Comparison of ENCODE assay signal across 9 mouse cellular contexts in the genomic region with DNA sequence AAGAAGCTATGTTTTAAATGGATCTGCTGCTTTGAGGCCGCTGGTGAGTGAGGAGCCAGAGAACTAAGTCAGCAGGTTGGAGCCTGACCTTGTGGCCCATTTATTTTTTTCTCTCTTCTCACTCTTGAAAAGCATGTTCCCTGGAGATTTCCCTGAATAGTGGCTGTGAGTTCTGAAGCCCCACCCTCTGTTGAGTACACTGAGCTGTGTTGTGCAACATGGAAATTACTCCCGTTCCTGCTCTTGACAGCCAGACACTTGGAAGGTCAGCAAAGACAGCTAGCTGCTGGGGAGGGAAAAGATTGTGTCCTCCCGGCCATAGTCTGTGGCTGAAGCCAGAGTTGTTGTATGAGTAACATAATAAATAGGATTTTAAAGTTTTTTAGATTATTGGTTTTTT.
DNase-seq lines count a peak whose midpoint lies in the region; ATAC-seq lines count a peak whose summit lies in the region.
"Had no signal": no experiment of that assay in that cellular context is flagged by ENCODE, and none has a peak within 500 bp of the region (broad histone marks: within the 10 kb centered on the region; RNA-seq: fewer than 3 reads in every experiment).

No protein-coding gene starts in this region.

- peak; percentile 59 for DNase-seq in urinary bladder, postnatal 14 days (ENCODE audit: low spot score)
- DNase-seq in urinary bladder, postnatal 25 days (ENCODE audit: low spot score): no peak
- DNase-seq in liver: peak; percentile 7
- peak; percentile 80 for DNase-seq in yolk sac, embryonic 10.5 days (ENCODE audit: low spot score)
- no peak for DNase-seq in forebrain, embryonic 10.5 days (ENCODE audit: extremely low spot score, low spot score)
- DNase-seq in left cerebral cortex, postnatal 36 days (ENCODE audit: low spot score in 2 of 2): no peak
- DNase-seq: cerebellum, adult 9-10 months had no signal

- H3K4me2 ChIP-seq in heart, embryonic 15.5 days: no peak overlapping the region

- no peaks in the 10 kb centered on the region for H3K36me3 ChIP-seq in heart, embryonic 15.5 days
- H3K36me3 ChIP-seq in forebrain, embryonic 10.5 days (replicated peaks): no peaks in the 10 kb centered on the region

- H3K9me3 ChIP-seq in heart, embryonic 15.5 days (replicated peaks): no peaks in the 10 kb centered on the region
- H3K9me3 ChIP-seq in forebrain, embryonic 10.5 days: no peaks in the 10 kb centered on the region

- ATAC-seq in heart, embryonic 15.5 days (replicated peaks; ENCODE audit: insufficient number of reproducible peaks, insufficient read depth, low FRiP score, low read depth): peak; percentile 88
- ATAC-seq in megakaryocyte-erythroid progenitor cell, adult 5-6 weeks (replicated peaks; ENCODE audit: low FRiP score, low TSS enrichment, poor library complexity, severe bottlenecking): no peak

- intact Hi-C loops in left cerebral cortex, postnatal 36 days (cut with DNase I): no loop called here

- no peaks in the 10 kb centered on the region for H3K27me3 ChIP-seq in heart, embryonic 15.5 days
- H3K27me3 ChIP-seq in forebrain, embryonic 10.5 days (ENCODE audit: poor library complexity, severe bottlenecking): no peaks in the 10 kb centered on the region

- H3K4me1 ChIP-seq in heart, embryonic 15.5 days (replicated peaks): peaks cover 50% of the 10 kb centered on the region
- no peaks in the 10 kb centered on the region for H3K4me1 ChIP-seq in forebrain, embryonic 10.5 days

- no peak overlapping the region for H3K4me3 ChIP-seq in heart, embryonic 15.5 days
- H3K4me3 ChIP-seq in forebrain, embryonic 10.5 days: no peak overlapping the region

- WGBS in heart, embryonic 15.5 days: 14% methylated on average over 3 of the region's 3 CpGs
- WGBS in forebrain, embryonic 10.5 days: 80% methylated on average over 3 of the region's 3 CpGs

- H3K27ac ChIP-seq in heart, embryonic 15.5 days: peak overlapping the region; percentile 66
- H3K27ac ChIP-seq in forebrain, embryonic 10.5 days: no peak overlapping the region

- H3K9ac ChIP-seq in heart, embryonic 15.5 days: no peak overlapping the region

Comparison
In these comparisons a context has a peak if more than half of its experiments do, and no peak if none do; other contexts are left out.
1. DNase-seq: peak in urinary bladder, postnatal 14 days (single experiment), liver (single experiment) and yolk sac, embryonic 10.5 days (single experiment); none in urinary bladder, postnatal 25 days (single experiment), forebrain, embryonic 10.5 days (single experiment) and left cerebral cortex, postnatal 36 days (0 of 2).